Mouse (Mus musculus): ENCODE data around the gene Specc1l. TPM values are rescaled to one million over a fixed set of nuclear protein-coding genes. Genes with fewer than 3 reads are reported as not detected.

Specc1l gene
- polyA plus RNA-seq, 1 experiment = 23.1 TPM

GRCm38 (mm10) chr10:75184826-75185225 lies 27.0 kb upstream of the Specc1l start:
- Histone ChIP-seq H3K4me3 (ENCODE audit: insufficient read depth, low read length) (no peak overlapping the region), H3K27ac (ENCODE audit: insufficient read depth, low read length) (no peak overlapping the region), H3K4me1 (ENCODE audit: control insufficient read depth, insufficient read depth, low read length) (no peaks in the 10 kb centered on the region)
- TF ChIP-seq POLR2A (IDR thresholded peaks at IDR 0.05; ENCODE audit: extremely low read depth, insufficient read depth, low read length) (no peak), CTCF (IDR thresholded peaks at IDR 0.05; ENCODE audit: extremely low read depth, insufficient read depth, low read length) (no peak)

GRCm38 (mm10) chr10:75186551-75186950 lies 25.3 kb upstream of the Specc1l start:
- Histone ChIP-seq H3K4me3 (ENCODE audit: insufficient read depth, low read length) (no peak overlapping the region), H3K4me1 (ENCODE audit: control insufficient read depth, insufficient read depth, low read length) (no peaks in the 10 kb centered on the region), H3K27ac (ENCODE audit: insufficient read depth, low read length) (no peak overlapping the region)
- no peak for TF ChIP-seq POLR2A (IDR thresholded peaks at IDR 0.05; ENCODE audit: extremely low read depth, insufficient read depth, low read length)
- no peak for TF ChIP-seq CTCF (IDR thresholded peaks at IDR 0.05; ENCODE audit: extremely low read depth, insufficient read depth, low read length)

GRCm38 (mm10) chr10:75187366-75188056 lies 24.4 kb upstream of the Specc1l start:
- H3K4me3 ChIP-seq (ENCODE audit: insufficient read depth, low read length) = no peak overlapping the region
- TF ChIP-seq CTCF (IDR thresholded peaks at IDR 0.05; ENCODE audit: extremely low read depth, insufficient read depth, low read length) (no peak), POLR2A (IDR thresholded peaks at IDR 0.05; ENCODE audit: extremely low read depth, insufficient read depth, low read length) (no peak)
- no peak overlapping the region for H3K27ac ChIP-seq (ENCODE audit: insufficient read depth, low read length)
- H3K4me1 ChIP-seq (ENCODE audit: control insufficient read depth, insufficient read depth, low read length) = no peaks in the 10 kb centered on the region

- TF ChIP-seq CTCF (IDR thresholded peaks at IDR 0.05; ENCODE audit: extremely low read depth, insufficient read depth, low read length) (no peak), POLR2A (IDR thresholded peaks at IDR 0.05; ENCODE audit: extremely low read depth, insufficient read depth, low read length) (no peak)
- Histone ChIP-seq H3K27ac (ENCODE audit: insufficient read depth, low read length) (no peak overlapping the region), H3K4me1 (ENCODE audit: control insufficient read depth, insufficient read depth, low read length) (no peaks in the 10 kb centered on the region), H3K4me3 (ENCODE audit: insufficient read depth, low read length) (no peak overlapping the region)
These were observed 20.2 kb upstream of the Specc1l start for GRCm38 (mm10) chr10:75191647-75192046.

- Histone ChIP-seq H3K4me1 (ENCODE audit: control insufficient read depth, insufficient read depth, low read length) (no peaks in the 10 kb centered on the region), H3K4me3 (ENCODE audit: insufficient read depth, low read length) (no peak overlapping the region), H3K27ac (ENCODE audit: insufficient read depth, low read length) (no peak overlapping the region)
- TF ChIP-seq CTCF (IDR thresholded peaks at IDR 0.05; ENCODE audit: extremely low read depth, insufficient read depth, low read length) (no peak), POLR2A (IDR thresholded peaks at IDR 0.05; ENCODE audit: extremely low read depth, insufficient read depth, low read length) (no peak)
These were observed 14.1 kb upstream of the Specc1l start for GRCm38 (mm10) chr10:75197817-75198216.

DNA sequence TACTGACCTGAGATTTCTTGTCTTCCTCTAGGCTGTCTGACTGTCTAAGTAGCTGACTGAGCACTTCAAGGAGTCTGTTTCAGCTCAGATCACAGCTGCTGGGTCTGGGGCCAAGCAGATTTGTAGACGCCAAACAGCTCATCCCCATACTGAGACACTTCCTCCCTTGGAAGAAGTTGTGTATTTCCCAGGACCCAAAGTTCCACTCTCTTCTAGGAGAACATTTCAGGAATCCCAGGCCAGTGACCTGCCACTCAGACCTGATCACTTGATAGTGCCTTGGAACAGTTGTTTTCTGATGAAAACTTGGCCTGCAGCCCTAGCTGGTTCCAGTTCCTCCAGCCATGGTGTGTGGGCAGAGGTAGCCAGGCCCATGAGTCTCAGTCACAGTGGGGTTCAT lies 11.1 kb upstream of the Specc1l start:
- Histone ChIP-seq H3K4me1 (ENCODE audit: control insufficient read depth, insufficient read depth, low read length) (no peaks in the 10 kb centered on the region), H3K27ac (ENCODE audit: insufficient read depth, low read length) (no peak overlapping the region), H3K4me3 (ENCODE audit: insufficient read depth, low read length) (no peak overlapping the region)
- TF ChIP-seq CTCF (IDR thresholded peaks at IDR 0.05; ENCODE audit: extremely low read depth, insufficient read depth, low read length) (no peak), POLR2A (IDR thresholded peaks at IDR 0.05; ENCODE audit: extremely low read depth, insufficient read depth, low read length) (no peak)

DNA sequence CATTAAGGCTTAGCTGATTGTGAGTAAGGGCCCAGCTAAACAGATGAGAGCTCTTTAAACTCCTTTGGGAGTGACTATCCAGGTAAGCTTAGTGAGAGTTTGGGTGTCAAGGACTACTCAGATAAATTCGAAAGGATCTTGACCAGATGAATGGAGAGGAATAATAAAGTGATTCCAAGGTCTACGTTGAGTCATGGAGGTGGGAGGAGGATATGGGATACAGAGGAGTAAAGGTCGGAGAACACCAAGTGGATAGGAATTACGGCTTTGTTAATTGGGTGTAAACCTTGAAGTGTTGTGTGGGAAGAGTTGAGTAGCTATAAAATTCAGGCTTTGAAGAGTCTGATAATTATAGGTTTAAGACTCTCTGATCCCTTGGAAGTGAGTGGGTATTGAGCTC lies 5.7 kb upstream of the Specc1l start:
- H3K4me3 ChIP-seq (ENCODE audit: insufficient read depth, low read length) = no peak overlapping the region
- no peaks in the 10 kb centered on the region for H3K4me1 ChIP-seq (ENCODE audit: control insufficient read depth, insufficient read depth, low read length)
- TF ChIP-seq CTCF (IDR thresholded peaks at IDR 0.05; ENCODE audit: extremely low read depth, insufficient read depth, low read length) = no peak
- no peak for TF ChIP-seq POLR2A (IDR thresholded peaks at IDR 0.05; ENCODE audit: extremely low read depth, insufficient read depth, low read length)
- H3K27ac ChIP-seq (ENCODE audit: insufficient read depth, low read length) = no peak overlapping the region

DNA sequence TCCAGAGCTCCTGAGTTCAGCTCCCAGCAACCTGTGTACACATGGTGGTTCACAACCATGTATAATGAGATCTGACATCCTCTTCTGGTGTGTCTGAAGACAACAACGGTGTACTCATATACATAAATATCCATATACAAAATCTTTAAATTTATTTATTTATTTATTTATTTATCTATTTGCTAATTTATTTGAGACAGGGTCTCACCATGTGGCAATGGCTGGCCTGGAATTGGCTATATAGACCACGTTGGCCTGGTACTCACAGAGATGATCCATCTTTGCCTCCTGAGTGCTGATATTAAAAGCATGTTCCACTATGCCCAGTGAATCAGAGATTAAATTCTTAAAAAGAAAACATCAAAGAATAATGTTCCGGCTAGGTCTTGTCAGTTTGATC lies 1.0 kb upstream of the Specc1l start:
- TF ChIP-seq CTCF (IDR thresholded peaks at IDR 0.05; ENCODE audit: extremely low read depth, insufficient read depth, low read length) = no peak
- TF ChIP-seq POLR2A (IDR thresholded peaks at IDR 0.05; ENCODE audit: extremely low read depth, insufficient read depth, low read length) = no peak
- no peaks in the 10 kb centered on the region; the same call in 1 of the 2 replicates for H3K4me1 ChIP-seq (ENCODE audit: control insufficient read depth, insufficient read depth, low read length)

DNA sequence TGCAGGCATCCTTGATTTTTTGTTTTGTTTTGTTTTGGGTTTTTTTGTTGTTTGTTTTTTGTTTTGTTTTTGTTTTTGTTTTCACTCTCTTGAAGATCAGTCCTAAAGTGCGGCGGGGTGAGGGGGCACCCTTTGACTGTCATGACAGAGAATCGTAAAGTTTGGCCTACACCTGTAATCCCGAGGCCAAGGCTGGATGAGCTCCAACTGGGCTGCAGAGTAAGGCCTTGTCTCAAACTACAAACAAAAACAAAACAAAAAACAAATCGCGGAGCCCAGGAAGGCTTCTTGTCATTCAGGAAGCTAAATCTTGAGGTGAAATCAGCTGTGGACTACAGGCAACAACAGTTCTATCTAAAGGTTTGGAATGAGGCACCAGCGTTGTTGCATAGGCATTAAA lies 1.1 kb downstream of the Specc1l start:
- Histone ChIP-seq H3K27ac (ENCODE audit: insufficient read depth, low read length) (no peak overlapping the region), H3K4me3 (ENCODE audit: insufficient read depth, low read length) (peak overlapping the region; percentile 97), H3K4me1 (ENCODE audit: control insufficient read depth, insufficient read depth, low read length) (no peaks in the 10 kb centered on the region; the same call in 1 of the 2 replicates)
- TF ChIP-seq POLR2A (IDR thresholded peaks at IDR 0.05; ENCODE audit: extremely low read depth, insufficient read depth, low read length) = no peak
- no peak for TF ChIP-seq CTCF (IDR thresholded peaks at IDR 0.05; ENCODE audit: extremely low read depth, insufficient read depth, low read length)

More for the DNA sequence above, 1.0 kb upstream of the Specc1l start:
- no peak overlapping the region for H3K4me3 ChIP-seq (ENCODE audit: insufficient read depth, low read length)
- H3K27ac ChIP-seq (ENCODE audit: insufficient read depth, low read length) = no peak overlapping the region

DNA sequence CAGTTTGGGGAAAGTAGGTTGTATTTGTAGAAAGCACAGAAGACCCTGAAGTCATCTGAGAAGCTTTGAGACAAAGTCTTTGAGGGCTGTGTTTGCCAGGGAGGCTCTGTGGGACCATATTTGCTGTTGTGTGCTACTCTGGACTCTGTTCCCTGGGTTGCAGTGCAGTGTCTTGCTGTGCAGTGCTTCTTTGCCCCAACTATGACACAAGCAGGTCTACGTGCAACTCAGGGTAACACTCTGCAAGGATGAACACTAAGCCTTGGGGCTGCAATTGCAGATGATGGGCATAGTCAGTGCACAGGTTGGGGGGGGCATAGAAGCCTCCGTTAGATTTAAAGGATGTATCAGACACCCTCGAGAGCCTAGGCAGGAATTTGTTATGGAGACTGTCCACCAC lies 8.8 kb downstream of the Specc1l start:
- Histone ChIP-seq H3K27ac (ENCODE audit: insufficient read depth, low read length) (no peak overlapping the region), H3K4me1 (ENCODE audit: control insufficient read depth, insufficient read depth, low read length) (peaks cover 3% of the 10 kb centered on the region; the same call in 1 of the 2 replicates), H3K4me3 (ENCODE audit: insufficient read depth, low read length) (no peak overlapping the region)
- TF ChIP-seq CTCF (IDR thresholded peaks at IDR 0.05; ENCODE audit: extremely low read depth, insufficient read depth, low read length) = no peak
- TF ChIP-seq POLR2A (IDR thresholded peaks at IDR 0.05; ENCODE audit: extremely low read depth, insufficient read depth, low read length) = no peak

All from cortical plate, adult 2 months (tissue).